Mouse (Mus musculus) thymus, adult 2 months (tissue): Measurements from ENCODE around the gene Wdr41.

Source experiments
- CTCF ChIP-seq: fragments of 200-500 bp; IDR thresholded peaks from 2 replicates; pipeline ENCODE4 v1.5.1; 2012; ENCODE audit warnings: mild to moderate bottlenecking, control low read depth, low read length, moderate library complexity, borderline replicate concordance; ENCODE audit not compliant: control insufficient read depth, poor library complexity, insufficient read depth; ENCODE audit errors: extremely low read depth
- POLR2A ChIP-seq: fragments of 200-500 bp; IDR thresholded peaks from 2 replicates; pipeline ENCODE4 v1.6.1; 2012; ENCODE audit warnings: mild to moderate bottlenecking, low read length, control low read depth, moderate library complexity; ENCODE audit not compliant: control insufficient read depth, poor library complexity, insufficient read depth; ENCODE audit errors: extremely low read depth

- no peak for TF ChIP-seq CTCF
- TF ChIP-seq POLR2A: no peak
Measured at GRCm38 (mm10) chr13:95019345-95019744, 43.2 kb downstream of the Wdr41 start.
